Mouse (Mus musculus): ENCODE measurements at regions not wholly inside any gene's neighbourhood (a gene's known extent, or its start where the extent isn't known, plus 50 kb on each side); places are given as distances from the start of the nearest gene placed in this dataset.

DNA sequence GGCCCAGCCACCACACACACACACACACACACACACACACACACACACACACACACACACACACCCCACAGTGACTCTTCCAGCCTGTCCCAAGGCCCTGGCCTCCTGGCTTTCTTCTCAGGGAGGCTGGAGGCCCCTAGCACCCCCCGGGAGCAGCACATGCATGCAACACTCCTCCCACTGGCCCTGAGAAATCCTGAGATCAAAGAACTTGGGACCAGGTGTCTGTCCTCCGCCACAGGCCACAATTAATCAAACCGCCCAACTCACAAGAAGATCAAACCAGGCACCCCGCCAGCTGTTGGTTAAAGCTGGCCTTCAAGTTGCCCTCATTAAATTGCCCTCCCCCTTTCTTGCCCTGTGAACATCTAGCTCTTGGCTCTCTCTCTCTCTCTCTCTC, 143.8 kb upstream of the Zfp703 start:
- Histone ChIP-seq H3K27ac (no peak overlapping the region), H3K4me3 (replicated peaks; ENCODE audit: low read length) (no peak overlapping the region), H3K4me1 (replicated peaks; ENCODE audit: control insufficient read depth, insufficient read depth, low read length) (0 out of 2 replicates have a peak, but pooled peaks cover 6% of the 10 kb centered on the region), H3K9ac (no peak overlapping the region), H3K4me2 (replicated peaks) (no peak overlapping the region), H3K36me3 (replicated peaks; ENCODE audit: control insufficient read depth, insufficient read depth) (no peaks in the 10 kb centered on the region), H3K9me3 (ENCODE audit: control insufficient read depth, low read length) (no peaks in the 10 kb centered on the region), H3K27me3 (ENCODE audit: control insufficient read depth, insufficient read depth, low read length) (no peaks in the 10 kb centered on the region; the same call in 1 of the 2 replicates)
- peak; percentile 56 for DNase-seq (ENCODE audit: low spot score)
- ATAC-seq (ENCODE audit: low FRiP score) = peak; percentile 24; the same call in 1 of the 2 replicates
- 17% methylated on average over 4 of the region's 4 CpGs for WGBS

DNA sequence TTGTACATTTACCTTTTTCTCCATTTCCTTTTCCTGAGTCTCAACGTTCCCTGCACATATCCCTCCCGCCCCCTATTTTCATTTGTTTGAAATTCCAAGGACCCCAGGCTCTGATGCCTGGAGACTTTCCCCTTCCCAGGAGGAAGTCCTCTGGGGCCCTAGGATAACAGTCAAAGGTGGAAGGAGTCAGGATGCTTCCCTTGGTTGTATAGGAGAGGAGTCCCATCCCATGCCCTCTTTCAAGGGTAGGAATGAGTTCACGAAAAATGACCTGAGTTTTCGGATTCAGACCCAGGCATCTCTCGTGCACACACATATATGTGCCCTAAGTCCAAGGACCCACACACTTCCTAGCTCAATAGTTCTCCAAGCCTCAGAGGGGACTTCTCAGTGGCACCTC, 143.3 kb upstream of the Zfp703 start:
- no peaks in the 10 kb centered on the region for H3K9me3 ChIP-seq (ENCODE audit: control insufficient read depth, low read length)
- no peak overlapping the region for H3K4me2 ChIP-seq (replicated peaks)
- H3K9ac ChIP-seq = no peak overlapping the region
- H3K27ac ChIP-seq = no peak overlapping the region
- 0 out of 2 replicates have a peak, but pooled peaks cover 6% of the 10 kb centered on the region for H3K4me1 ChIP-seq (replicated peaks; ENCODE audit: control insufficient read depth, insufficient read depth, low read length)
- no peaks in the 10 kb centered on the region; the same call in 1 of the 2 replicates for H3K27me3 ChIP-seq (ENCODE audit: control insufficient read depth, insufficient read depth, low read length)
- no peak for ATAC-seq (ENCODE audit: low FRiP score)
- no peak overlapping the region for H3K4me3 ChIP-seq (replicated peaks; ENCODE audit: low read length)
- no peaks in the 10 kb centered on the region for H3K36me3 ChIP-seq (replicated peaks; ENCODE audit: control insufficient read depth, insufficient read depth)
- WGBS = 56% methylated on average over 5 of the region's 5 CpGs
- no peak for DNase-seq (ENCODE audit: low spot score)

DNA sequence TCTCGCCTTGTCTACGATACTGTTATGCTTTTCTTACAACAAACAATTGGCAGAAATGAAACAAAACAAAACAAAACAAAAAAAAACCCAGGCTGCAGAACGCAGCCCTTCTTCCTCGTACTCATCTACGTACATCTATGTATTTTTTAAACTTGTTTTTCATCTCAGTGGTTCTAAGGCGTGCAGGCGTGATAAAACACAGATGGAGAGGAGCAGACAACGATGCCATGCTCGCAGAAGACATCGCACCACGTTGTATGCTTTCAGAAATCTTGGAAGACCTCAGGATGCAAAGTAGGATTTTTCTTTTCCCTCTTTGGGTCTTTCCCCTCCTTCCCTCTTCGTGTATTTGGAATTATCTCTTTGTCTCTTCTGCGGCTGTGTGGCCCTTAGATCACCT, 142.5 kb upstream of the Zfp703 start:
- no peak for ATAC-seq (ENCODE audit: low FRiP score)
- Histone ChIP-seq H3K9ac (no peak overlapping the region), H3K27me3 (ENCODE audit: control insufficient read depth, insufficient read depth, low read length) (no peaks in the 10 kb centered on the region; the same call in 1 of the 2 replicates), H3K4me2 (replicated peaks) (no peak overlapping the region), H3K4me3 (replicated peaks; ENCODE audit: low read length) (no peak overlapping the region), H3K4me1 (replicated peaks; ENCODE audit: control insufficient read depth, insufficient read depth, low read length) (0 out of 2 replicates have a peak, but pooled peaks cover 6% of the 10 kb centered on the region), H3K27ac (no peak overlapping the region), H3K9me3 (ENCODE audit: control insufficient read depth, low read length) (no peaks in the 10 kb centered on the region), H3K36me3 (replicated peaks; ENCODE audit: control insufficient read depth, insufficient read depth) (no peaks in the 10 kb centered on the region)
- 69% methylated on average over 13 of the region's 13 CpGs for WGBS
- DNase-seq (ENCODE audit: low spot score) = no peak

DNA sequence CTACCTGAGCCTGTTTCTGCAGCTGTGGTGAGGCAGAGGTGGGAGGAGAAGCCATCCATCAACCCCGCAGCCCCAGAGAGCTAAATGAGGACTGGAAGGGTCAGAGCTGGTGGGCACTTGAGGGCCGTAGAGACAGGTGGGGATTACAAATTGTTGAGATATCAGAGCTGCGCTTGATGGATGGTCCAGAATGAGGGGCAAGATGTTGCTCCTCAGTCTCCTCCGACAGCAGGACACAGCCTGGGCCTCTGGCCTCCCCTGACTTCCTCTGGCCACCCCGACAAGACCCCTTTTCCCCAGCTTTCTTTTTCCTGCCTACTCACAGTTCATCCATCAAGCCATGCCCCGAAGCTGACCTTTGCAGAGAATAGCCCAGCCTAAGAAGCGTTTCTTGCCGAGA, 142.0 kb upstream of the Zfp703 start:
- no peak overlapping the region for H3K4me3 ChIP-seq (replicated peaks; ENCODE audit: low read length)
- no peaks in the 10 kb centered on the region; the same call in 1 of the 2 replicates for H3K27me3 ChIP-seq (ENCODE audit: control insufficient read depth, insufficient read depth, low read length)
- no peaks in the 10 kb centered on the region for H3K36me3 ChIP-seq (replicated peaks; ENCODE audit: control insufficient read depth, insufficient read depth)
- no peak overlapping the region for H3K4me2 ChIP-seq (replicated peaks)
- ATAC-seq (ENCODE audit: low FRiP score) = no peak
- no peak overlapping the region for H3K27ac ChIP-seq
- WGBS = 45% methylated on average over 8 of the region's 8 CpGs
- no peak for DNase-seq (ENCODE audit: low spot score)
- no peaks in the 10 kb centered on the region for H3K9me3 ChIP-seq (ENCODE audit: control insufficient read depth, low read length)
- 0 out of 2 replicates have a peak, but pooled peaks cover 6% of the 10 kb centered on the region for H3K4me1 ChIP-seq (replicated peaks; ENCODE audit: control insufficient read depth, insufficient read depth, low read length)
- H3K9ac ChIP-seq = no peak overlapping the region

DNA sequence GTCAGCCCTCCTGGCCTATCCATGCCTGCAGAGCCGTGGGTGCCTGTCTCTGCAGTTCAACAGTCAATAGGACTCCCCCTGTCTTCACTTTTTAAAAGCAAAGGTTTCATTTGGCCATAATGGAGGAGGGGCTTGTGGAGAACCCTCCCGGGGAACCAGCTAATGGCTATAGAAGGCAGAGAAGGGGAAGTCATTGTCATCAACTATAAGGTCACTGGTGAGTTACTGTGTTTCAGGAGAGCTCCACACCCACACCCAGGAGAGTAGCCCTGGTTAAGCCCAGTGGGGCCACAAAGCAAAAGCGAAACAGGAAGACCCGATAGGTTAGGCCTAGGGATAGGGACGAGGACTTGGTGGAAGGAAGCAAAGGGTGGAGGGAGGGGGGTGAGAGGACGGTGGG, 141.5 kb upstream of the Zfp703 start:
- WGBS = 61% methylated on average over 6 of the region's 6 CpGs
- Histone ChIP-seq H3K4me3 (replicated peaks; ENCODE audit: low read length) (no peak overlapping the region), H3K4me1 (replicated peaks; ENCODE audit: control insufficient read depth, insufficient read depth, low read length) (0 out of 2 replicates have a peak, but pooled peaks cover 6% of the 10 kb centered on the region), H3K9ac (no peak overlapping the region), H3K9me3 (ENCODE audit: control insufficient read depth, low read length) (no peaks in the 10 kb centered on the region), H3K27ac (no peak overlapping the region), H3K36me3 (replicated peaks; ENCODE audit: control insufficient read depth, insufficient read depth) (no peaks in the 10 kb centered on the region), H3K27me3 (ENCODE audit: control insufficient read depth, insufficient read depth, low read length) (no peaks in the 10 kb centered on the region; the same call in 1 of the 2 replicates), H3K4me2 (replicated peaks) (no peak overlapping the region)
- DNase-seq (ENCODE audit: low spot score) (no peak), ATAC-seq (ENCODE audit: low FRiP score) (no peak)

DNA sequence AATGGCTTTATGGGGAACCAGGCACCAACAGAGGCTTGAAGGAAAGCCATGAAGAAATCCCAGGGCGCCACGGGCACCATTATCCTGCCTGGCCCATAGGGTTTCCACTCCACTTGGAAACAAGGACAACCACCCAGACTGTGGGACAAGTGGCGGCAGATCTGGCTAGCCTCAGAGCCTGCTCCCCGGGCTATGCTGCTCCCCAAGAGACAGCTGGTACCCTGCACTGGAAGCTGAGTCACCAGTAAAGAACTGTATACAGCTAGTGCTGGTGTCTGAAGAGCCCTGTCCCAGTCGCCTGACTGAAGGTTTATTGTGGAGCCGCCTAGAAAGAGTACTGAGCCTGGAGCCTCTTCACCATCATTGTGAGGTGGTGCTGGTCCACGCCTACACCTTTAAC, 140.6 kb upstream of the Zfp703 start:
- Histone ChIP-seq H3K4me1 (replicated peaks; ENCODE audit: control insufficient read depth, insufficient read depth, low read length) (0 out of 2 replicates have a peak, but pooled peaks cover 6% of the 10 kb centered on the region), H3K9ac (no peak overlapping the region), H3K27me3 (ENCODE audit: control insufficient read depth, insufficient read depth, low read length) (no peaks in the 10 kb centered on the region; the same call in 1 of the 2 replicates), H3K36me3 (replicated peaks; ENCODE audit: control insufficient read depth, insufficient read depth) (no peaks in the 10 kb centered on the region), H3K4me2 (replicated peaks) (no peak overlapping the region), H3K4me3 (replicated peaks; ENCODE audit: low read length) (no peak overlapping the region), H3K9me3 (ENCODE audit: control insufficient read depth, low read length) (no peaks in the 10 kb centered on the region), H3K27ac (no peak overlapping the region)
- DNase-seq (ENCODE audit: low spot score) = no peak
- ATAC-seq (ENCODE audit: low FRiP score) = no peak
- 89% methylated on average over 7 of the region's 7 CpGs for WGBS

DNA sequence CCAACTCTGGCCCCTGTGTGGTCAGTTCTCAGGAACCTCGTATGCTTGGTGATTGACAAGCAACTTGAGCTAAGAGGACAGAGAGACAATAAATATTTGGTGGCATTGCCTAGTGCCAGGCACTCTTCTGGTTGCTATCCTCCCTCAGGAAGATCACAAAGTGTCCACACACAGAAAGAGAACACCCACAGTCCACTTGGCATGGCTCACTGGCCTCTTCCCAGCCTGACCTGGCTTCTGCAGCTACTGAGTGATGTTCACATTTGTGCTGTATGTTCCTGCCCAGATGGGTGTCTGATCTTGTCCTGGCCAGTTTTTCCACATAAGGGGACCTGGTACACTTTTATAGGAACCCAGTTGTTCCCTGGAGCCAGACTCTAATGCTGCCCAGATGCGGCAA, 136.8 kb upstream of the Zfp703 start:
- no peak overlapping the region for H3K4me3 ChIP-seq (replicated peaks; ENCODE audit: low read length)
- H3K27ac ChIP-seq = no peak overlapping the region
- H3K9ac ChIP-seq = no peak overlapping the region
- ATAC-seq (ENCODE audit: low FRiP score) (no peak), DNase-seq (ENCODE audit: low spot score) (no peak)
- 33% methylated on average over 2 of the region's 2 CpGs for WGBS
- no peaks in the 10 kb centered on the region for H3K4me1 ChIP-seq (replicated peaks; ENCODE audit: control insufficient read depth, insufficient read depth, low read length)
- no peak overlapping the region for H3K4me2 ChIP-seq (replicated peaks)
- H3K36me3 ChIP-seq (replicated peaks; ENCODE audit: control insufficient read depth, insufficient read depth) = no peaks in the 10 kb centered on the region
- no peaks in the 10 kb centered on the region for H3K9me3 ChIP-seq (ENCODE audit: control insufficient read depth, low read length)
- H3K27me3 ChIP-seq (ENCODE audit: control insufficient read depth, insufficient read depth, low read length) = no peaks in the 10 kb centered on the region

DNA sequence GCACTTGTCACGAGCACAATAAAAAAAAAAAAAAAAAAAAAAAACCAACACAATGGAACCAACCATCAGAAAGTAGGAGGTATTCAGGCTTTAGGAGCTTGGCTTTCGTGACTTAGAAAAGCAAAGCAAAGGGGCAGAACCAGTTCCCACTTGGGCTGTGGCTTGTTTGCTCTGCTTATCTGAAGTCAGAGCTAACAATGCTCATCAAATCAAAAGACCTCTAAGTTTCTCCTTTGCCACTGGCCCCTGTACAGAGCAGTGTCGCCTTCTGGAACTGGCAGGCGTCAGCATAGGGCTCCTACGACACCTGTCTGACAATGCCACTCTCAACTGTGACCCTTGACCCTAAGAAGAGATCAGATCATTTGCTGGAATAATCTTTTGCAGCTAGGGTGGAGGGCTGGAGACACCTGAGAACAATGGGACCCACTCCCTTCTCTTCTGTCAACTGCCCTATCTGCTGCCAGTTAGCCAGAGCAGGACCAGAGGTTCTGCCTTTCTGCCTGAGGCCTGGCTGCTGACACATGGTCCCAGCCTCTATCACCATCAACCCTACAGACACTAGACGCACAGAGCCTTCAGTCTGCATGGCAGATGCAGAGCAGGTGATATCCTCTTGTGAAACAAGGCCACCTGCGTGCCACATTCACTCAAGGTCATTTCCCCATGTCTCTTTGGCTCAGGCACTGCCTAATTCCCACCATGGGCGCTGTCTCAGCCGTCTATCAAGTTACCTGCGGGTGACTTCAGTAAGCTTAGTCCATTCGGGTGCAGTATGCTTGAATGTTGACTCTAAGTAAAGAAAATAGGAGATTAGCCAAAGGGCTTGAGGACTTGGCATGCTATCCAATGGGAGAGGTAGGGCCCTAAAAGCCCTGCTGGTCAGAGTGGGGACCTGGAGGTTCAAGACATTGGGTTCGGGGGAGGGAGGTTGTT, 136.1 kb upstream of the Zfp703 start:
- Histone ChIP-seq H3K9me3 (ENCODE audit: control insufficient read depth, low read length) (no peaks in the 10 kb centered on the region), H3K27me3 (ENCODE audit: control insufficient read depth, insufficient read depth, low read length) (no peaks in the 10 kb centered on the region), H3K27ac (no peak overlapping the region), H3K4me3 (replicated peaks; ENCODE audit: low read length) (no peak overlapping the region), H3K36me3 (replicated peaks; ENCODE audit: control insufficient read depth, insufficient read depth) (no peaks in the 10 kb centered on the region), H3K4me2 (replicated peaks) (no peak overlapping the region), H3K4me1 (replicated peaks; ENCODE audit: control insufficient read depth, insufficient read depth, low read length) (no peaks in the 10 kb centered on the region), H3K9ac (no peak overlapping the region)
- 63% methylated on average over 12 of the region's 12 CpGs for WGBS
- DNase-seq (ENCODE audit: low spot score) (no peak), ATAC-seq (ENCODE audit: low FRiP score) (no peak)

DNA sequence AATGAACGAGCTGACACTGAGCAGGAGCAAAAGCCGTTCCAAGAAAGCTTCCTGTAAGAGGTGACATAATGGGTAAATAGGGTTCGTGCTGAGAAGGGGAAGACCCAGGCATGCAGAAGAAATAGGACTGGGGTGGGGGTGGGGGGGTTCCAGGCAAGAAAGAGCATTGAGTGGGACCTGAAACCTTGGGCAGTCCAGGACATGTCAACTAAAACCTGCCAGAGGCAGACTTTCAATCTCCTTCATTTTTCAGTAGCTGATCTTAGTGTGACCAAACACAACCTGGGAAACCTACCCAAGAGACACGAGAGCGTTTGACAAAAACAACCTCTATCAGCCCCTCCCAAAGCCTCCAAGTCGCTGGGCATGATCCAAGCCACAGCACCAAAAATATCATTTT, 133.4 kb upstream of the Zfp703 start:
- H3K4me2 ChIP-seq (replicated peaks) = no peak overlapping the region
- H3K27me3 ChIP-seq (ENCODE audit: control insufficient read depth, insufficient read depth, low read length) = no peaks in the 10 kb centered on the region
- WGBS = 58% methylated on average over 6 of the region's 6 CpGs
- no peaks in the 10 kb centered on the region for H3K4me1 ChIP-seq (replicated peaks; ENCODE audit: control insufficient read depth, insufficient read depth, low read length)
- DNase-seq (ENCODE audit: low spot score) (no peak), ATAC-seq (ENCODE audit: low FRiP score) (no peak)
- H3K27ac ChIP-seq = no peak overlapping the region
- H3K4me3 ChIP-seq (replicated peaks; ENCODE audit: low read length) = no peak overlapping the region
- no peaks in the 10 kb centered on the region for H3K9me3 ChIP-seq (ENCODE audit: control insufficient read depth, low read length)
- no peak overlapping the region for H3K9ac ChIP-seq
- no peaks in the 10 kb centered on the region for H3K36me3 ChIP-seq (replicated peaks; ENCODE audit: control insufficient read depth, insufficient read depth)
